8 mouse cellular contexts compared by ENCODE assay signal in the genomic region with DNA sequence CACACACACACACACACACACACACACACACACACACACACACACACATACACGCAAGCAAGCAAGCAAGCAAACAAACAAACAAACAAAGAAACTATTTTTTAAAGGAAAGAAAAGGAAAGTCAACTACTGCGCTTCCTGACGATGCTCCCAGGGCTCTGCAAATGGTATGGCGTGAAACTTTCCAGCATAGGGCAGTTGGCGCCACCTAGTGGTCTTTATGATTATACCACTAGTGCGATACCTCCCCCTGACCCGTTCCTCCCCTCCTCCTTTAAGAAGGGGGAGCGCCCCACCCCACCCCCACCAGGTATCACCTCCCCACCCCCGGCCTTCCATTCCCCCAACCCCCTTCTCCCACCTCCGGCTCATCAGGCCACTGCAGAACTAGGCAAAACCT. TPM values are rescaled to one million over a fixed set of nuclear protein-coding genes. Genes with fewer than 3 reads are reported as not detected.
DNase-seq lines count a peak whose midpoint lies in the region; ATAC-seq lines count a peak whose summit lies in the region.

No protein-coding gene starts in this region.

- peak; percentile 69 for ATAC-seq in forebrain, embryonic 14.5 days
- ATAC-seq in lung, embryonic 16.5 days (ENCODE audit: low read depth) = peak; percentile 74
- ATAC-seq in erythroblast, adult 5-6 weeks (replicated peaks; ENCODE audit: low FRiP score, poor library complexity, severe bottlenecking) = no peak

- whole genome bisulfite sequencing in forebrain, embryonic 14.5 days = under 1% methylated on average over 10 of the region's 10 CpGs
- 6% methylated on average over 9 of the region's 10 CpGs for WGBS in lung, embryonic 16.5 days

- H3K9ac ChIP-seq in forebrain, embryonic 14.5 days (ENCODE audit: low read length) = no peak overlapping the region
- H3K9ac ChIP-seq in lung, embryonic 16.5 days (ENCODE audit: low read length) = no peak overlapping the region

- H3K27me3 ChIP-seq in forebrain, embryonic 14.5 days (replicated peaks; ENCODE audit: control insufficient read depth, insufficient read depth, low read length) = no peaks in the 10 kb centered on the region
- H3K27me3 ChIP-seq in lung, embryonic 16.5 days (ENCODE audit: control insufficient read depth, insufficient read depth, low read depth, low read length) = no peaks in the 10 kb centered on the region; the same call in none of the 2 replicates

- no peak overlapping the region for H3K27ac ChIP-seq in forebrain, embryonic 14.5 days (ENCODE audit: low read depth, low read length)
- H3K27ac ChIP-seq in lung, embryonic 16.5 days (ENCODE audit: low read length) = no peak overlapping the region

- no peaks in the 10 kb centered on the region for H3K4me1 ChIP-seq in forebrain, embryonic 14.5 days (ENCODE audit: control insufficient read depth, insufficient read depth, low read length)
- no peaks in the 10 kb centered on the region for H3K4me1 ChIP-seq in lung, embryonic 16.5 days (replicated peaks; ENCODE audit: control insufficient read depth, insufficient read depth, low read length)

- H3K4me3 ChIP-seq in forebrain, embryonic 14.5 days (ENCODE audit: low read depth, low read length) = no peak overlapping the region
- no peak overlapping the region for H3K4me3 ChIP-seq in lung, embryonic 16.5 days (ENCODE audit: low read length)

- DNase-seq in 3T3-L1 (ENCODE audit: low read depth, low spot score) = peak; percentile 83
- peak; percentile 85 for DNase-seq in CD4-positive, CD25-positive, alpha-beta regulatory T cell, adult 2 months (ENCODE audit: low read depth, low spot score)
- DNase-seq in c-Kit-positive CD71-positive TER-119-positive erythroid progenitor cells, embryonic 14.5 days (ENCODE audit: low spot score) = peak; percentile 36
- DNase-seq in forebrain, embryonic 14.5 days (ENCODE audit: low spot score) = peak; percentile 87
- peak; percentile 82 for DNase-seq in induced T-regulatory cell, adult 2 months (ENCODE audit: low read depth)
- peak; percentile 16 for DNase-seq in ovary, postnatal 36 days (ENCODE audit: low spot score)

- H3K36me3 ChIP-seq in forebrain, embryonic 14.5 days (ENCODE audit: control insufficient read depth, insufficient read depth, low read length) = no peaks in the 10 kb centered on the region
- no peaks in the 10 kb centered on the region for H3K36me3 ChIP-seq in lung, embryonic 16.5 days (ENCODE audit: control insufficient read depth, insufficient read depth, low read length)

- no peak overlapping the region for H3K4me2 ChIP-seq in forebrain, embryonic 14.5 days (ENCODE audit: low read length)
- H3K4me2 ChIP-seq in lung, embryonic 16.5 days (ENCODE audit: low read depth, low read length) = no peak overlapping the region

- H3K9me3 ChIP-seq in forebrain, embryonic 14.5 days (replicated peaks; ENCODE audit: control insufficient read depth, low read length) = no peaks in the 10 kb centered on the region
- no peaks in the 10 kb centered on the region for H3K9me3 ChIP-seq in lung, embryonic 16.5 days (ENCODE audit: control insufficient read depth, low read length)

RNA-seq across cellular contexts. Expression of a gene that starts 9.4 kb away (rescaled TPM):
- polyA plus RNA-seq in forebrain, embryonic 14.5 days (2014; fragmentation: Nextera tagmentation; extraction: Ambion mirVana) = 357 and 368 TPM in 2 replicates
- polyA plus RNA-seq in lung, embryonic 16.5 days (2015; fragmentation: Nextera tagmentation; extraction: Ambion mirVana) = 679 and 720 TPM in 2 replicates
- 64.0 and 64.9 TPM in 2 replicates for total RNA-seq in erythroblast, adult 5-6 weeks (2015; ENCODE audit: low replicate concordance)
- total RNA-seq in erythroblast, adult 5-6 weeks (2017; ENCODE audit: low replicate concordance) = 57.6 and 63.9 TPM in 2 replicates

Comparison
In these comparisons a context has a peak if more than half of its experiments do, and no peak if none do; other contexts are left out.
1. DNase-seq: peak in every context shown above with its lines; median percentile 87 in forebrain, embryonic 14.5 days; 85 in CD4-positive, CD25-positive, alpha-beta regulatory T cell, adult 2 months; 83 in 3T3-L1; 82 in induced T-regulatory cell, adult 2 months; 36 in c-Kit-positive CD71-positive TER-119-positive erythroid progenitor cells, embryonic 14.5 days; 16 in ovary, postnatal 36 days.